Mouse (Mus musculus) B cell, adult 67 days (primary cell): ENCODE measurements around the gene Brcc3. TPM values are rescaled to one million over a fixed set of nuclear protein-coding genes. Genes with fewer than 3 reads are reported as not detected.

Experiments used
- total RNA-seq, 2 experiments: library from RNA; stranded (reverse); gene quantifications; 4 replicates each; pipeline ENCODE4 v1.2.4; 2023

Gene Brcc3
- 10 to 100 TPM; 20.1 to 28.1 TPM for total RNA-seq

GRCm38 (mm10) chrX:75415936-75416785, at the start of gene Brcc3, which contains the start of the genes Cmc4 and Mtcp1:
Gene Brcc3 (plus strand): TSS chrX:75416628.
Gene Cmc4 (minus strand): TSS chrX:75416584.
Gene Mtcp1 (minus strand): TSS chrX:75416588.

GRCm38 (mm10) chrX:75382195-75382771, 34.1 kb upstream of the Brcc3 start, which contains the start of the genes Fundc2 and F8:
Gene Fundc2 (plus strand): TSS chrX:75382399.
Gene F8 (minus strand): TSS chrX:75382615.

Other genes with a start within 250 kb of the Brcc3 start
- gene Fundc2, start 34.2 kb upstream of the Brcc3 start, total RNA-seq, result 10 to 100 TPM; 20.5 to 35.3 TPM
- under 1 TPM; 0.46 to 0.62 TPM for gene F8, start 34.0 kb upstream of the Brcc3 start, total RNA-seq
- 10 to 100 TPM in 1 of 2 experiments, 1 to 10 TPM in 1; 9.5 to 14.3 TPM for gene Cmc4, start within 50 bp of the Brcc3 start, total RNA-seq
- gene Mtcp1, start within 50 bp of the Brcc3 start, total RNA-seq, result 10 to 100 TPM; 17.7 to 21.0 TPM
- gene Vbp1, start 97.7 kb downstream of the Brcc3 start, total RNA-seq, result 10 to 100 TPM; 63.1 to 67.8 TPM
- under 1 TPM in 1 of 2 experiments, not detected in 1; 0.15 TPM for gene Rab39b, start 161.6 kb downstream of the Brcc3 start, total RNA-seq